Mouse (Mus musculus) bone marrow macrophage, adult 2 months (primary cell): ENCODE data around the gene Gcsam. TPM values are rescaled to one million over a fixed set of nuclear protein-coding genes. Genes with fewer than 3 reads are reported as not detected.
A peak's percentile ranks its signal among the peaks of the same experiment; 100 is the strongest.

Experiments
- H3K27ac ChIP-seq: 2 replicates; pipeline ENCODE4 v1.5.1; 2012; ENCODE audit warnings: low read depth, low read length; ENCODE audit not compliant: insufficient read depth
- H3K4me1 ChIP-seq: 2 replicates; pipeline ENCODE4 v1.6.1; 2012; ENCODE audit warnings: low read length; ENCODE audit not compliant: control insufficient read depth, insufficient read depth
- H3K4me3 ChIP-seq: 2 replicates; pipeline ENCODE4 v1.5.1; 2012; ENCODE audit warnings: mild to moderate bottlenecking, low read length, moderate library complexity; ENCODE audit not compliant: insufficient read depth
- CTCF ChIP-seq: IDR thresholded peaks from 2 replicates; pipeline ENCODE4 v1.5.1; 2012; ENCODE audit warnings: low read depth, mild to moderate bottlenecking, low read length, moderate library complexity
- POLR2A ChIP-seq: IDR thresholded peaks from 2 replicates; pipeline ENCODE4 v1.6.1; 2012; ENCODE audit warnings: mild to moderate bottlenecking, low read depth, low read length, borderline replicate concordance
- polyA plus RNA-seq: library from polyadenylated mRNA; stranded (reverse); fragments of >200 nt; gene quantifications from 2 replicates; pipeline ENCODE4 v1.2.4, GENCODE M21; 2012; ENCODE audit not compliant: missing spikeins, insufficient read depth, insufficient read length

The Gcsam gene
- polyA plus RNA-seq, 1 experiment: not detected

GRCm38 (mm10) chr16:45643944-45644343 lies 33.8 kb downstream of the Gcsam start:
- H3K27ac ChIP-seq: no peak overlapping the region
- no peak overlapping the region for H3K4me3 ChIP-seq
- H3K4me1 ChIP-seq: peaks cover 17% of the 10 kb centered on the region
- no peak for TF ChIP-seq POLR2A
- TF ChIP-seq CTCF: no peak

DNA sequence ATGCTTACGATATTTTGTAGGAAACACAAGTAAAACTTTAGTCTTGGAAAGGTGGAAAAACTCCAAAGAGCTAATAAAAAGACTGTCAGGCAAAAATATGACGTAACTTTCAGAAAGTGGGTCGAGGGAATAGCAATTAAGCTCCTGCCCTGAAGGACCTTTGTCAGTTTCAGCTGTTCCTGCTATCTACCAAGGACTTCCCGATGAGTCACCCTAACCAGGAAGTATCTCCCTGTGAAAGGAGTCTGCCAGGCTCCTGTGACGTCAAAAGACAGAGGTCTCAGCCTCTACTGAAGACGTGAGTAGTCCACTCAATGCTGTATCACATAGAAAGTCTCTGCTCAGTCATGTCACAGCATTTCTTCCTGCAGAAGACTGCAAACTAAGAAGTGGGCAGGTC lies 34.2 kb downstream of the Gcsam start:
- Histone ChIP-seq H3K4me1 (peaks cover 17% of the 10 kb centered on the region), H3K4me3 (no peak overlapping the region), H3K27ac (no peak overlapping the region)
- no peak for TF ChIP-seq CTCF
- no peak for TF ChIP-seq POLR2A

DNA sequence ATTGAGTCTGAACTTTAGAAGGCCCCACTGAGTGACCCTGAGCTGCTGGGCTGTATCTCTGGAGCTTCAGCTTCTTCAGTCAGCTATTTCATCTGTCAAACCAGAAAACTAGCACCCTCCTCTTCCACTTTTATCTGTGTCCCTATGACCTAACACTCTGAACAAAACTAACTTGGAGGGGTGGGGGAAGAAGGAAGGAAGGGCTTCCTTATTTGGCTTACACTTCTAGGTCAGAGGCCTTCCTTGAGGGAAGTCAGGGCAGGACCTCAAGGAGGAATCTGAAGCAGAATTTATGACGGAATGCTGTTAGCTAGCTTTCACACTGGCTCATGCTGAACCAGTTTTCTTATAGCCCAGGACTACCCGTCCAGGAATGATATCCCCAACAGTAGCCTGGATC lies 41.3 kb downstream of the Gcsam start:
- H3K4me3 ChIP-seq: no peak overlapping the region
- TF ChIP-seq POLR2A (no peak), CTCF (no peak)
- peak overlapping the region; percentile 33 for H3K27ac ChIP-seq
- H3K4me1 ChIP-seq: peaks cover 21% of the 10 kb centered on the region

DNA sequence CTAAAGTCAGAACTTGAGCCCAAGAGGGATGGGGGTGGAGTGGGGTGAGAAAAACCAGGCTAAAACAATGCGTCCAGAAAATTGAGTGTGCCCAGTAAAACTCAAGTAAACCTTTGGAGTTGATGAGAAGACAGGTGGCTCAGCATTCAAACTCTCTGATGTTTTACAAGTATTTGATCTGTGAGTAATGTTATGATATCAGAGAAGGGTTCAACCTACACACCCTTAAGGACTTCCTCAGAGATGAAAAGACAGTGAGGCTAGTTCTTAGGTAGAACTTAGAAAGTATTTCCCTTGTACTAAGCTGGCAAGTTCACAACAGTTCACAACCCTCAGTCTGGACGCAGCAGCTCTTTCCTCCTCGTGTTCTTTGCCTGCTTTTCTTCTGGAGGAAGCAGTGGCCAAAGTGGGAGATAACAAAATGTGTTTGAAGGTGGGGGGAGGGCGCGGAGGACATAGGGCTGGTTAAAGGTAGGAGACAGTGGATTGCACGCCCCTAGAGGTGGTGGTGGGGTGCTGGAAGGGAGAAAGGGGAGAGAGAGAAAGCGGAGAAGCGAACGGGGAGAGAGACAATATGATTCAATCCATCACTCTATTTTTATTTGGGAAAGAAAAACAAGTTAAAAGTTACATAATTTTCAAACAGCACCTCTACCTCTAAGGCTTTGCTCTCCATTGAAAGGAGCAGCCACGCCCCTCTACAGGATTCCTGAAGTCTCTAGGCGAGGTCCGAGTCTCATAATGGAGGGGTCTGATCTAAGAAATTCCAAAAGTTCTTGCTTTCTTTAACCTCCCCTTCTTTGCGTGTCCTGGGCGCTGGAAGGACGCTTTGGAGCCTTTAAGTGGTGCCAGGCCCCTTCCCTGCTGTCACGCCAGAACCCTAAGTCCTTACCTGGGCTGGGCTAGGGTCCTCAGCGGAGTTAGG lies 43.1 kb downstream of the Gcsam start:
- no peak for TF ChIP-seq POLR2A
- TF ChIP-seq CTCF: no peak
- no peak overlapping the region for H3K27ac ChIP-seq
- no peak overlapping the region for H3K4me3 ChIP-seq
- H3K4me1 ChIP-seq: peaks cover 19% of the 10 kb centered on the region

DNA sequence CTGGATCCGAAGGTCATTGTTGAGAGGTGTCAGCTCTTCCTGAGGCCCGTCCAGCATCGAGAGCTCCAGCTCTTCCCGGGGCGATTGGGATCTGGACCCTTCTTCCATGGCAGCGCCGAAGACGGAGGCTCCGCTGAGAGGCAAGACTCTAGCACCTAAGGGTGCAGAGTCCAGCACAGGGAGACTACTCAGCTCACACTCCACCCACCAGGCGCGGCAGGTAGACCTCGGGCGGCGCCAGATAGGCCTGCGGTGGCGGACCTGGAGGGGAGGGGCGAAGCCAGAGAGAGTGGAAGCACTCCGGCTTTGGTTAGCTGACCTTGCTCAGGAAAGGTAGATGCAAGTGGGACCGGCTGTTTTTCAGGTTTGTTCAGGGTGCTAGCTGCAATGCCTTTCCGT lies 43.8 kb downstream of the Gcsam start, which contains the start of gene BC016579:
Gene BC016579, minus strand, starts transcription at position 135 of the 399 bp plus-strand sequence.
- TF ChIP-seq CTCF (no peak), POLR2A (no peak)
- Histone ChIP-seq H3K4me1 (peaks cover 18% of the 10 kb centered on the region), H3K27ac (no peak within 1 kb of the TSS), H3K4me3 (no peak within 1 kb of the TSS)

DNA sequence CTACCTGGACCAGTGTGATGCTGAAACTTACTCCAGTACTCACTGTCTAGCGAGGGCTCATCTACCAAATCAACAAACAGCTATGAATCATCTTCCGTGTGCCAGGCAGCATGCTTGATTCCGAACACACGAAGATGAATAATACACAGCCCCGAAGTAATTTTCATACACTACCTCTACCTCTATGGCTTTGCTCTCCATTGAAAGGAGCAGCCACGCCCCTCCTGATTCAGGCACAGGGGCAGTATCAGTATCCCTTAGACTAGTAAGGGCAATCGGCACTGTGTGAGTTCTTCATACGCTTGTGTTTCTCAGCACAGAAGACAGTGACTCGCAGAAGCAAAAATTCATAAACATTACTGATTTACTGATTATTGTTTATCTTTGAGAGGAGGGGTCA lies 44.3 kb downstream of the Gcsam start:
- H3K4me3 ChIP-seq: no peak overlapping the region
- H3K4me1 ChIP-seq: peaks cover 18% of the 10 kb centered on the region
- TF ChIP-seq CTCF (no peak), POLR2A (no peak)
- no peak overlapping the region for H3K27ac ChIP-seq

DNA sequence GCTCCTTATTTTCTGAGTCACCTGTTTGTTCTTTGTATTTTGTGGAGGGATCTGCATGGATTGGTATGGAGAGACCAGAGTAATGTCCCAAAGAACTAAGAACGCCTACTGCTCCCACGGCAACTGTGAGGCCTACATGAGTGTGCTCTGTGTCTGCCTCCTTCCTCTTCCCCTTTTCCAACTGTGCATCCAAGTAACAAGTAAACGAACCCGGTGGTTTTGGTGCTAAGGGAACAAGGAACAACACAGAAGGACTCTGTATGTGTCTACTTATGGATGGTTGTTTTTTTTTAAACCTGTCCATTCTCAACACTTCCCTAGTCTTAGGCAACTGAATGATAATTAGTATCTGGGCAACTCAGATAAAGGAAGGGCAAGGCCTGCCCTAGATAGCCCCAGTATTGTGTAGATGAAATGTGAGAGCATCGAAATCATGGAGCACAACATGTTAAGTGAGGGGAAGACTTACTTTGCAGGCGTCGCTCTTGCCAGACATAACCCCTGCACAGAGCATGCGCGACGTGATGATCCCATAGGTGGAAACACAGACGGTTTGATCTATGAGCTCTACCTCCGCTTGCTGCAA lies 47.5 kb downstream of the Gcsam start:
- H3K4me3 ChIP-seq: no peak overlapping the region
- TF ChIP-seq POLR2A (no peak), CTCF (no peak)
- peak overlapping the region; percentile 20 for H3K27ac ChIP-seq
- H3K4me1 ChIP-seq: peaks cover 11% of the 10 kb centered on the region

DNA sequence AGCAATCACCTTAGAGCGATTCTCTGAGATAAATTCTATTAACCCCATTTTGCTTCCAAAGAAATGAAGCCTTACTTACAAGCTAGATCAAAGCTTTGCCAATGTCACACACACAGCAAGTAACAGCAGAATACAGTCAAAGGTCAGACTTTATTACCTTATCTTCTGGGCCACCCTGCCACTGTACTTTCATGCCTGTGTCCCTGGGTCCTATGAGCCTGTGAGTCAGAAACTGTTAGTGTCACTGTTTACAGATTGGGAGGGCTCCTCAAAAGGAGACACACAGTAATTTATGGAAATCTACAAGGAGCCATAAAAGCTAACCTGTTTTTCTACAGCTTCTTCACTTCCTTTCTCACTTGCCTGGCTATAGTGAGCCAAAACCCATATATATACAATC lies 48.1 kb downstream of the Gcsam start:
- Histone ChIP-seq H3K4me3 (no peak overlapping the region), H3K27ac (no peak overlapping the region), H3K4me1 (peaks cover 11% of the 10 kb centered on the region)
- TF ChIP-seq POLR2A (no peak), CTCF (no peak)

DNA sequence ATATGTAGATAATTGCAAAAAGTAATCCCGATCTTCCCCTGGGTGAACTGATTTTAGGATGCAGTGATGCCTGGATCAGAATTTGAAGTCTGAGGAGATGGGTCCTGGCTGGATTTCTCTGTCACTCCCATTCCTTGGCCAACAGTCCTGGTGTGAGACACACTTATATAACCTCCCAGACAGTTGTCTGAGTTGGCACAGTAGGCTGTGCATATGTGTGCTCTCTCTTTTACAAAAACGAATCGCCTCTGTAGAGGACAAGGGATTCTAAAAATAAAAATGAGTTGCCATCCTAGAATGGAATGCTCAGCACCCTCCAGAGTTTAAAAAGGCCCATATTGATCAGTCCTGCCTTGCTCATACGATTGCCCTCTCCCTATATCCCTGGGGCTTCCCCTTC lies 49.4 kb downstream of the Gcsam start:
- peaks cover 11% of the 10 kb centered on the region for H3K4me1 ChIP-seq
- no peak overlapping the region for H3K4me3 ChIP-seq
- no peak for TF ChIP-seq CTCF
- no peak overlapping the region for H3K27ac ChIP-seq

- no peak for TF ChIP-seq CTCF
- no peak for TF ChIP-seq POLR2A
- Histone ChIP-seq H3K4me3 (no peak overlapping the region), H3K4me1 (peaks cover 17% of the 10 kb centered on the region), H3K27ac (no peak overlapping the region)
These were observed 52.2 kb downstream of the Gcsam start for GRCm38 (mm10) chr16:45662381-45662780.
